Mouse (Mus musculus) stomach, embryonic 14.5 days (tissue): ENCODE data around the gene Agbl2. TPM values are rescaled to one million over a fixed set of nuclear protein-coding genes. Genes with fewer than 3 reads are reported as not detected.

Source experiments
- ATAC-seq: fragments of 200-750 bp; cut with Nextera tagmentation; 2 replicates; pipeline ENCODE4 v1.8.0; 2017; ENCODE audit warnings: low read depth, moderate TSS enrichment; ENCODE audit not compliant: insufficient number of reproducible peaks, insufficient read depth, low FRiP score
- H3K27ac ChIP-seq: fragments of 300-500 bp; sonication (generic); 2 replicates; pipeline ENCODE4 v1.5.1; 2014; ENCODE audit warnings: mild to moderate bottlenecking, low read length, moderate library complexity, mixed read lengths
- H3K27me3 ChIP-seq: fragments of 300-500 bp; sonication (generic); 2 replicates; pipeline ENCODE4 v1.6.1; 2014; ENCODE audit warnings: low read length, control low read depth, mixed read lengths; ENCODE audit not compliant: control insufficient read depth, insufficient read depth
- H3K36me3 ChIP-seq: fragments of 300-500 bp; sonication (generic); 2 replicates; pipeline ENCODE4 v1.6.1; 2014; ENCODE audit warnings: mild to moderate bottlenecking, control low read depth, low read length, moderate library complexity, mixed read lengths; ENCODE audit not compliant: control insufficient read depth, insufficient read depth
- H3K4me1 ChIP-seq: fragments of 300-500 bp; sonication (generic); 2 replicates; pipeline ENCODE4 v1.6.1; 2014; ENCODE audit warnings: low read length, control low read depth, mixed read lengths; ENCODE audit not compliant: control insufficient read depth, insufficient read depth
- H3K4me2 ChIP-seq: fragments of 300-500 bp; sonication (generic); replicated peaks from 2 replicates; pipeline ENCODE4 v1.6.1; 2014; ENCODE audit warnings: low read depth, low read length, control low read depth
- H3K4me3 ChIP-seq: fragments of 300-500 bp; sonication (generic); 2 replicates; pipeline ENCODE4 v1.5.1; 2014; ENCODE audit warnings: low read depth, low read length, control low read depth
- H3K9ac ChIP-seq: fragments of 300-500 bp; sonication (generic); replicated peaks from 2 replicates; pipeline ENCODE4 v1.6.1; 2014; ENCODE audit warnings: low read depth, mild to moderate bottlenecking, control low read depth, low read length, moderate library complexity, mixed read lengths
- H3K9me3 ChIP-seq: fragments of 300-500 bp; sonication (generic); 2 replicates; pipeline ENCODE4 v1.6.1; 2016; ENCODE audit warnings: low read depth, low read length, control low read depth; ENCODE audit not compliant: control insufficient read depth
- WGBS: fragments of 180-500 bp; shearing (Covaris S2); extraction: QIAGEN DNeasy Blood & Tissue Kit; methylation state at CpG from one replicate; pipeline ENCODE4 v1.1.7; 2014; 5-methylcytosine and 5-hydroxymethylcytosine counted together
- polyA plus RNA-seq: library from polyadenylated mRNA; unstranded; fragments of >200 nt; fragmentation: Nextera tagmentation; extraction: Ambion mirVana; gene quantifications from 2 replicates; pipeline ENCODE4 v1.2.1, GENCODE M21; 2014

Gene Agbl2
- polyA plus RNA-seq, 1 experiment from 2014 or later: 0.68 TPM

GRCm38 (mm10) chr2:90845234-90845633 is 62.7 kb downstream of the Agbl2 start:
- Histone ChIP-seq H3K27me3 (no peaks in the 10 kb centered on the region), H3K36me3 (peaks cover 5% of the 10 kb centered on the region; the same call in 1 of the 2 replicates), H3K4me3 (no peak overlapping the region), H3K4me1 (0 out of 2 replicates have a peak, but pooled peaks cover 6% of the 10 kb centered on the region), H3K9ac (no peak overlapping the region), H3K4me2 (no peak overlapping the region), H3K9me3 (no peaks in the 10 kb centered on the region), H3K27ac (no peak overlapping the region)
- no peak for ATAC-seq
- WGBS: 62% methylated on average over 5 of the region's 5 CpGs

GRCm38 (mm10) chr2:90846171-90846570 is 63.6 kb downstream of the Agbl2 start:
- Histone ChIP-seq H3K4me2 (peak overlapping the region; percentile 53), H3K4me3 (peak overlapping the region; percentile 90), H3K27ac (no peak overlapping the region), H3K27me3 (no peaks in the 10 kb centered on the region), H3K36me3 (peaks cover 14% of the 10 kb centered on the region), H3K9me3 (no peaks in the 10 kb centered on the region), H3K4me1 (0 out of 2 replicates have a peak, but pooled peaks cover 6% of the 10 kb centered on the region), H3K9ac (0 out of 2 replicates have a peak overlapping the region, but pooled peaks have one; percentile 7)
- 37% methylated on average over 6 of the region's 6 CpGs for WGBS
- no peak for ATAC-seq

- ATAC-seq: peak; percentile 24; the same call in 1 of the 2 replicates
- Histone ChIP-seq H3K4me3 (peak overlapping the region; percentile 90), H3K4me2 (peak overlapping the region; percentile 53), H3K9ac (peak overlapping the region; percentile 7), H3K4me1 (0 out of 2 replicates have a peak, but pooled peaks cover 6% of the 10 kb centered on the region), H3K27ac (peak overlapping the region; percentile 44; the same call in 1 of the 2 replicates), H3K36me3 (peaks cover 18% of the 10 kb centered on the region), H3K27me3 (no peaks in the 10 kb centered on the region), H3K9me3 (no peaks in the 10 kb centered on the region)
- 3% methylated on average over 8 of the region's 8 CpGs for WGBS
Measured at GRCm38 (mm10) chr2:90846597-90846954, 64.0 kb downstream of the Agbl2 start.

GRCm38 (mm10) chr2:90846955-90847680 is 64.6 kb downstream of the Agbl2 start, which contains the start of gene Mtch2:
Gene Mtch2, plus strand, starts transcription at chr2:90847155.
- Histone ChIP-seq H3K4me3 (peak within 1 kb of the TSS; percentile 90), H3K27ac (peak within 1 kb of the TSS; percentile 82; the same call in 1 of the 2 replicates), H3K9me3 (no peaks in the 10 kb centered on the region), H3K27me3 (no peaks in the 10 kb centered on the region), H3K4me2 (peak within 1 kb of the TSS; percentile 53), H3K36me3 (peaks cover 24% of the 10 kb centered on the region), H3K4me1 (0 out of 2 replicates have a peak, but pooled peaks cover 6% of the 10 kb centered on the region), H3K9ac (peak within 1 kb of the TSS; percentile 71)
- under 1% methylated on average over 66 of the region's 67 CpGs for WGBS
- peak; percentile 97 for ATAC-seq

GRCm38 (mm10) chr2:90847681-90848050 is 65.1 kb downstream of the Agbl2 start:
- Histone ChIP-seq H3K9ac (peak overlapping the region; percentile 71), H3K4me2 (peak overlapping the region; percentile 47), H3K4me1 (0 out of 2 replicates have a peak, but pooled peaks cover 6% of the 10 kb centered on the region), H3K27me3 (no peaks in the 10 kb centered on the region), H3K27ac (peak overlapping the region; percentile 82; the same call in 1 of the 2 replicates), H3K36me3 (peaks cover 29% of the 10 kb centered on the region), H3K4me3 (peak overlapping the region; percentile 90), H3K9me3 (no peaks in the 10 kb centered on the region)
- ATAC-seq: no peak
- WGBS: 1% methylated on average over 13 of the region's 13 CpGs

- Histone ChIP-seq H3K36me3 (peaks cover 36% of the 10 kb centered on the region), H3K27me3 (no peaks in the 10 kb centered on the region), H3K4me1 (0 out of 2 replicates have a peak, but pooled peaks cover 6% of the 10 kb centered on the region), H3K27ac (no peak overlapping the region), H3K4me2 (peak overlapping the region; percentile 47), H3K9ac (peak overlapping the region; percentile 71; the same call in 1 of the 2 replicates), H3K4me3 (peak overlapping the region; percentile 90), H3K9me3 (no peaks in the 10 kb centered on the region)
- WGBS: 86% methylated on average over 5 of the region's 5 CpGs
- no peak for ATAC-seq
Measured at GRCm38 (mm10) chr2:90848331-90848730, 65.8 kb downstream of the Agbl2 start.

- WGBS: 97% methylated on average over 1 of the region's 1 CpGs
- Histone ChIP-seq H3K4me3 (no peak overlapping the region), H3K4me2 (no peak overlapping the region), H3K36me3 (peaks cover 53% of the 10 kb centered on the region), H3K9ac (no peak overlapping the region), H3K9me3 (no peaks in the 10 kb centered on the region), H3K27ac (no peak overlapping the region), H3K27me3 (no peaks in the 10 kb centered on the region), H3K4me1 (0 out of 2 replicates have a peak, but pooled peaks cover 6% of the 10 kb centered on the region)
- ATAC-seq: no peak
Measured at GRCm38 (mm10) chr2:90850401-90850800, 67.9 kb downstream of the Agbl2 start.

- Histone ChIP-seq H3K9ac (no peak overlapping the region), H3K4me3 (no peak overlapping the region), H3K9me3 (no peaks in the 10 kb centered on the region), H3K4me1 (no peaks in the 10 kb centered on the region), H3K36me3 (peaks cover 54% of the 10 kb centered on the region), H3K27me3 (no peaks in the 10 kb centered on the region), H3K27ac (no peak overlapping the region), H3K4me2 (no peak overlapping the region)
- no peak for ATAC-seq
- WGBS: 92% methylated on average over 2 of the region's 2 CpGs
Measured at GRCm38 (mm10) chr2:90861486-90861885, 79.0 kb downstream of the Agbl2 start.
